Comparison of ENCODE assay signal across 8 mouse cellular contexts in the genomic region with DNA sequence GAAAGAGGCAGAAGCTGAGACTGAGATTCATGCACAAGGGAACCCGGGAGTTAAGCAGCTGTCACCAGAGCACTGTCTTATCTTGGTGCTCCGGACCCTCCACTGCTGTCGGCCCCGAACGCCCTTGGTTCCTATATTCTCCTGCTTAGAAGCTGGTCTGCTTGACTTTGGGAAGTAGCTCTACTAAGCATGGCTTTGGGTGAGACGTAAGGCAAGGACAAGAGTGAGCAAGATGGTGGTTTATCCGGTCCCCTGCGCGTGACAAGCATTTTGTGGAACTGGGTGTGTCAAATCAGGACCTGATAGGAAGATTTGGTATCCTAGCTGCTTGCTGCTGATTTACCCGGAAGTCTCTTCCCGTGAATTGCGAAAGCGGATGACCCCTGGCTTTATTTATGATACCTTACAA. TPM values are rescaled to one million over a fixed set of nuclear protein-coding genes. Genes with fewer than 3 reads are reported as not detected.
A peak's percentile ranks its signal among the peaks of the same experiment; 100 is the strongest.
DNase-seq lines count a peak whose midpoint lies in the region; ATAC-seq lines count a peak whose summit lies in the region.

No protein-coding gene starts in this region.

- H3K36me3 ChIP-seq in embryonic facial prominence, embryonic 11.5 days (replicated peaks; ENCODE audit: control insufficient read depth, insufficient read depth, low read depth, low read length) = no peaks in the 10 kb centered on the region
- H3K36me3 ChIP-seq in hindbrain, embryonic 16.5 days (ENCODE audit: control insufficient read depth, insufficient read depth, low read length) = peaks cover 7% of the 10 kb centered on the region; the same call in 1 of the 2 replicates
- peaks cover 15% of the 10 kb centered on the region for H3K36me3 ChIP-seq in limb, embryonic 13.5 days
- H3K36me3 ChIP-seq in midbrain, embryonic 12.5 days = peaks cover 5% of the 10 kb centered on the region

- H3K27ac ChIP-seq in embryonic facial prominence, embryonic 11.5 days (replicated peaks; ENCODE audit: low read depth, low read length) = peak overlapping the region; percentile 94
- H3K27ac ChIP-seq in hindbrain, embryonic 16.5 days (ENCODE audit: low read depth, low read length) = peak overlapping the region; percentile 95
- H3K27ac ChIP-seq in limb, embryonic 13.5 days = peak overlapping the region; percentile 92
- peak overlapping the region; percentile 96 for H3K27ac ChIP-seq in midbrain, embryonic 12.5 days (replicated peaks)

- H3K4me2 ChIP-seq in embryonic facial prominence, embryonic 11.5 days (ENCODE audit: low read depth, low read length) = peak overlapping the region; percentile 79
- H3K4me2 ChIP-seq in hindbrain, embryonic 16.5 days (ENCODE audit: low read length) = peak overlapping the region; percentile 84
- H3K4me2 ChIP-seq in limb, embryonic 13.5 days (replicated peaks) = peak overlapping the region; percentile 77
- H3K4me2 ChIP-seq in midbrain, embryonic 12.5 days (replicated peaks) = peak overlapping the region; percentile 90

- H3K4me1 ChIP-seq in embryonic facial prominence, embryonic 11.5 days (ENCODE audit: control insufficient read depth, insufficient read depth, low read length) = no peaks in the 10 kb centered on the region
- H3K4me1 ChIP-seq in hindbrain, embryonic 16.5 days (ENCODE audit: control insufficient read depth, insufficient read depth, low read depth, low read length) = peaks cover 11% of the 10 kb centered on the region
- H3K4me1 ChIP-seq in limb, embryonic 13.5 days = peaks cover 10% of the 10 kb centered on the region
- peaks cover 6% of the 10 kb centered on the region for H3K4me1 ChIP-seq in midbrain, embryonic 12.5 days

- WGBS in embryonic facial prominence, embryonic 11.5 days = 15% methylated on average over 13 of the region's 13 CpGs
- 9% methylated on average over 13 of the region's 13 CpGs for WGBS in hindbrain, embryonic 16.5 days
- WGBS in limb, embryonic 13.5 days = 10% methylated on average over 13 of the region's 13 CpGs
- 14% methylated on average over 13 of the region's 13 CpGs for WGBS in midbrain, embryonic 12.5 days

- peak; percentile 15; the same call in 1 of the 2 replicates for ATAC-seq in embryonic facial prominence, embryonic 11.5 days (replicated peaks; ENCODE audit: insufficient number of reproducible peaks, low FRiP score, low TSS enrichment, low read depth)
- no peak; the same call in none of the 2 replicates for ATAC-seq in hindbrain, embryonic 16.5 days
- ATAC-seq in limb, embryonic 13.5 days (ENCODE audit: low FRiP score, low read depth) = peak; percentile 9; the same call in 1 of the 2 replicates
- ATAC-seq in midbrain, embryonic 12.5 days (ENCODE audit: low FRiP score, low read depth) = no peak; the same call in none of the 2 replicates

- peak overlapping the region; percentile 68 for H3K9ac ChIP-seq in embryonic facial prominence, embryonic 11.5 days (replicated peaks; ENCODE audit: low read length)
- H3K9ac ChIP-seq in hindbrain, embryonic 16.5 days (ENCODE audit: low read depth, low read length) = peak overlapping the region; percentile 89
- peak overlapping the region; percentile 83 for H3K9ac ChIP-seq in limb, embryonic 13.5 days
- peak overlapping the region; percentile 83 for H3K9ac ChIP-seq in midbrain, embryonic 12.5 days (replicated peaks)

- H3K4me3 ChIP-seq in embryonic facial prominence, embryonic 11.5 days (ENCODE audit: low read depth, low read length) = peak overlapping the region; percentile 74
- peak overlapping the region; percentile 83 for H3K4me3 ChIP-seq in hindbrain, embryonic 16.5 days (ENCODE audit: low read length)
- peak overlapping the region; percentile 78 for H3K4me3 ChIP-seq in limb, embryonic 13.5 days
- H3K4me3 ChIP-seq in midbrain, embryonic 12.5 days = peak overlapping the region; percentile 79

- DNase-seq in urinary bladder, postnatal 25 days (ENCODE audit: low spot score) = peak; percentile 43
- DNase-seq in urinary bladder, postnatal 4 days (ENCODE audit: low spot score in 2 of 2) = no peak
- DNase-seq in embryonic facial prominence, embryonic 11.5 days (ENCODE audit: low spot score) = peak; percentile 11
- no peak for DNase-seq in natural killer cell, adult 2 months (ENCODE audit: low spot score in 2 of 2)
- no peak for DNase-seq in spleen, postnatal 4 days (ENCODE audit: low spot score in 2 of 2)

- H3K27me3 ChIP-seq in embryonic facial prominence, embryonic 11.5 days (ENCODE audit: control insufficient read depth, insufficient read depth, low read length) = no peaks in the 10 kb centered on the region
- no peaks in the 10 kb centered on the region for H3K27me3 ChIP-seq in hindbrain, embryonic 16.5 days (replicated peaks; ENCODE audit: control insufficient read depth, insufficient read depth, low read length)
- no peaks in the 10 kb centered on the region for H3K27me3 ChIP-seq in limb, embryonic 13.5 days
- H3K27me3 ChIP-seq in midbrain, embryonic 12.5 days = no peaks in the 10 kb centered on the region

- H3K9me3 ChIP-seq in embryonic facial prominence, embryonic 11.5 days (replicated peaks; ENCODE audit: control insufficient read depth, low read length) = no peaks in the 10 kb centered on the region
- H3K9me3 ChIP-seq in hindbrain, embryonic 16.5 days (ENCODE audit: control insufficient read depth, low read length) = no peaks in the 10 kb centered on the region
- H3K9me3 ChIP-seq in limb, embryonic 13.5 days = no peaks in the 10 kb centered on the region
- H3K9me3 ChIP-seq in midbrain, embryonic 12.5 days = no peaks in the 10 kb centered on the region

RNA-seq across cellular contexts. Expression of gene Nagk, which starts 0.7 kb away (rescaled TPM):
- polyA plus RNA-seq in embryonic facial prominence, embryonic 11.5 days (2014; fragmentation: Nextera tagmentation; extraction: Ambion mirVana) = 28.7 and 28.9 TPM in 2 replicates
- 115 and 123 TPM in 2 replicates for polyA plus RNA-seq in hindbrain, embryonic 16.5 days (2015; fragmentation: Nextera tagmentation; extraction: Ambion mirVana)
- polyA plus RNA-seq in limb, embryonic 13.5 days (2015; fragmentation: Nextera tagmentation; extraction: Ambion mirVana) = 57.1 and 57.3 TPM in 2 replicates
- polyA plus RNA-seq in midbrain, embryonic 12.5 days (2016; fragmentation: Nextera tagmentation; extraction: Ambion mirVana) = 53.6 and 54.9 TPM in 2 replicates

RNA-seq across cellular contexts. Expression of gene Tex261, which starts 19.9 kb away (rescaled TPM):
- polyA plus RNA-seq in embryonic facial prominence, embryonic 11.5 days (2014; fragmentation: Nextera tagmentation; extraction: Ambion mirVana) = 53.5 and 56.8 TPM in 2 replicates
- 63.1 and 70.0 TPM in 2 replicates for polyA plus RNA-seq in hindbrain, embryonic 16.5 days (2015; fragmentation: Nextera tagmentation; extraction: Ambion mirVana)
- polyA plus RNA-seq in limb, embryonic 13.5 days (2015; fragmentation: Nextera tagmentation; extraction: Ambion mirVana) = 96.2 and 97.8 TPM in 2 replicates
- 67.9 and 70.1 TPM in 2 replicates for polyA plus RNA-seq in midbrain, embryonic 12.5 days (2016; fragmentation: Nextera tagmentation; extraction: Ambion mirVana)

RNA-seq across cellular contexts. Expression of gene Ankrd53, which starts 33.1 kb away (rescaled TPM):
- polyA plus RNA-seq in embryonic facial prominence, embryonic 11.5 days (2014; fragmentation: Nextera tagmentation; extraction: Ambion mirVana) = not detected in 2 replicates
- polyA plus RNA-seq in hindbrain, embryonic 16.5 days (2015; fragmentation: Nextera tagmentation; extraction: Ambion mirVana) = 0.30 TPM in 1 of 2 replicates, not detected in the other
- 0.20 and 0.25 TPM in 2 replicates for polyA plus RNA-seq in limb, embryonic 13.5 days (2015; fragmentation: Nextera tagmentation; extraction: Ambion mirVana)
- polyA plus RNA-seq in midbrain, embryonic 12.5 days (2016; fragmentation: Nextera tagmentation; extraction: Ambion mirVana) = 0.30 TPM in 1 of 2 replicates, not detected in the other

RNA-seq across cellular contexts. Expression of gene Paip2b, which starts 36.0 kb away (rescaled TPM):
- 20.1 and 21.7 TPM in 2 replicates for polyA plus RNA-seq in embryonic facial prominence, embryonic 11.5 days (2014; fragmentation: Nextera tagmentation; extraction: Ambion mirVana)
- 25.2 and 27.3 TPM in 2 replicates for polyA plus RNA-seq in hindbrain, embryonic 16.5 days (2015; fragmentation: Nextera tagmentation; extraction: Ambion mirVana)
- polyA plus RNA-seq in limb, embryonic 13.5 days (2015; fragmentation: Nextera tagmentation; extraction: Ambion mirVana) = 19.2 and 20.5 TPM in 2 replicates
- 21.8 and 22.2 TPM in 2 replicates for polyA plus RNA-seq in midbrain, embryonic 12.5 days (2016; fragmentation: Nextera tagmentation; extraction: Ambion mirVana)

RNA-seq across cellular contexts. Expression of gene Atp6v1b1, which starts 52.7 kb away (rescaled TPM):
- 0.22 TPM in 1 of 2 replicates, not detected in the other for polyA plus RNA-seq in embryonic facial prominence, embryonic 11.5 days (2014; fragmentation: Nextera tagmentation; extraction: Ambion mirVana)
- 0.14 TPM in 1 of 2 replicates, not detected in the other for polyA plus RNA-seq in hindbrain, embryonic 16.5 days (2015; fragmentation: Nextera tagmentation; extraction: Ambion mirVana)
- not detected in 2 replicates for polyA plus RNA-seq in limb, embryonic 13.5 days (2015; fragmentation: Nextera tagmentation; extraction: Ambion mirVana)
- not detected in 2 replicates for polyA plus RNA-seq in midbrain, embryonic 12.5 days (2016; fragmentation: Nextera tagmentation; extraction: Ambion mirVana)

Comparison
In these comparisons a context has a peak if more than half of its experiments do, and no peak if none do; other contexts are left out.
1. DNase-seq: peak in urinary bladder, postnatal 25 days (single experiment) and embryonic facial prominence, embryonic 11.5 days (single experiment); none in urinary bladder, postnatal 4 days (0 of 2), natural killer cell, adult 2 months (0 of 2) and spleen, postnatal 4 days (0 of 2).
2. ATAC-seq: peak in embryonic facial prominence, embryonic 11.5 days (single experiment) and limb, embryonic 13.5 days (single experiment); none in hindbrain, embryonic 16.5 days (single experiment) and midbrain, embryonic 12.5 days (single experiment).
3. Peak in every context shown above with its lines, with median percentiles within 50 percentile points of each other: H3K27ac ChIP-seq, H3K4me2 ChIP-seq, H3K4me3 ChIP-seq and H3K9ac ChIP-seq.